Mouse (Mus musculus) heart, adult 2 months (tissue): ENCODE results near the gene Gpx5.

Experiments used
- CTCF ChIP-seq: fragments of 200-600 bp; IDR thresholded peaks from 2 replicates; pipeline ENCODE4 v1.8.1; 2022; ENCODE audit warnings: antibody characterized with exemption, mild to moderate bottlenecking, moderate library complexity
- EP300 ChIP-seq: fragments of 200-500 bp; IDR thresholded peaks from 2 replicates; pipeline ENCODE4 v1.6.1; 2011; ENCODE audit warnings: low read depth, low read length, control low read depth; ENCODE audit not compliant: insufficient read depth
- POLR2A ChIP-seq: fragments of 200-500 bp; IDR thresholded peaks from 2 replicates; pipeline ENCODE4 v1.6.1; 2011; ENCODE audit warnings: mild to moderate bottlenecking, low read depth, low read length, control low read depth; ENCODE audit not compliant: insufficient read depth

DNA sequence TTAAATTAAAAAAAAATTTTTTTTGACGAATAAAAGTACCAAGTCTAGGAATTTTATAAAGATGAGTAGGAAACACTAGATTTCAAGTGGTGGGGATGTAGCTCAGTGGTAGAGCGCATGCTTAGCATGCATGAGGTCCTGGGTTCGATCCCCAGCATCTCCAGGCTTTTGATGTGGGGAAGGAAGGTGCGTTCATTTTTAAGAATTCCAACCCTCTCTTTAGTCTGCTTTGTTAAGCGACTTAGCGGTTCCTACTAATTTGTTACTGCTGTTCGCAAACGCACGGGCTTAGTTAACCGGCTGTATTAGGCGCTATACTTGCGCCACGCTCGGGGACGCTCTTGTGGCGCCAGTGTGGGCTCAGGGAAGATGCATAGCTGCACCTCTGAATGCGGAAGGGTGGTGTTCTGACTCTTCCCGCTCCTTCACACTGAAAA is 32.8 kb downstream of the Gpx5 start:
- no peak for TF ChIP-seq POLR2A
- TF ChIP-seq EP300: no peak
- no peak for TF ChIP-seq CTCF
